9 mouse cellular contexts compared by ENCODE assay signal in genomic region chr2:128745879-128746620, GRCm38 (mm10). TPM values are rescaled to one million over a fixed set of nuclear protein-coding genes. Genes with fewer than 3 reads are reported as not detected.
DNase-seq lines count a peak whose midpoint lies in the region; ATAC-seq lines count a peak whose summit lies in the region.
"Had no signal": no experiment of that assay in that cellular context is flagged by ENCODE, and none has a peak within 500 bp of the region (broad histone marks: within the 10 kb centered on the region; RNA-seq: fewer than 3 reads in every experiment).

No protein-coding gene starts in this region.

- no peak for ATAC-seq in hindbrain, embryonic 16.5 days
- no peak for ATAC-seq in hindbrain, embryonic 13.5 days (ENCODE audit: low FRiP score)
- no peak for ATAC-seq in midbrain, embryonic 13.5 days
- no peak for ATAC-seq in midbrain, embryonic 15.5 days (replicated peaks)
- peak; percentile 60 for ATAC-seq in intestine, embryonic 15.5 days
- no peak for ATAC-seq in neural tube, embryonic 15.5 days (ENCODE audit: low FRiP score)

- no peak overlapping the region for H3K4me3 ChIP-seq in hindbrain, embryonic 16.5 days (ENCODE audit: low read length)
- H3K4me3 ChIP-seq in hindbrain, embryonic 13.5 days = no peak overlapping the region
- H3K4me3 ChIP-seq in midbrain, embryonic 13.5 days (replicated peaks) = no peak overlapping the region
- no peak overlapping the region for H3K4me3 ChIP-seq in midbrain, embryonic 15.5 days
- no peak overlapping the region for H3K4me3 ChIP-seq in intestine, embryonic 15.5 days (replicated peaks)
- H3K4me3 ChIP-seq in neural tube, embryonic 15.5 days (replicated peaks) = no peak overlapping the region

- H3K27ac ChIP-seq in hindbrain, embryonic 16.5 days (ENCODE audit: low read depth, low read length) = peak overlapping the region; percentile 36; the same call in 1 of the 2 replicates
- H3K27ac ChIP-seq in hindbrain, embryonic 13.5 days = no peak overlapping the region
- no peak overlapping the region for H3K27ac ChIP-seq in midbrain, embryonic 13.5 days
- H3K27ac ChIP-seq in midbrain, embryonic 15.5 days = no peak overlapping the region
- H3K27ac ChIP-seq in intestine, embryonic 15.5 days = peak overlapping the region; percentile 59
- H3K27ac ChIP-seq in neural tube, embryonic 15.5 days (replicated peaks) = peak overlapping the region; percentile 45; the same call in 1 of the 2 replicates

- no peak for DNase-seq in adrenal gland, postnatal 25 days
- DNase-seq in spleen, postnatal 4 days (ENCODE audit: low spot score in 2 of 2) = no peak

- no peak overlapping the region; the same call in 1 of the 2 replicates for H3K9ac ChIP-seq in hindbrain, embryonic 16.5 days (ENCODE audit: low read depth, low read length)
- no peak overlapping the region for H3K9ac ChIP-seq in hindbrain, embryonic 13.5 days
- H3K9ac ChIP-seq in midbrain, embryonic 13.5 days (replicated peaks) = 0 out of 2 replicates have a peak overlapping the region, but pooled peaks have one; percentile 12
- H3K9ac ChIP-seq in midbrain, embryonic 15.5 days = no peak overlapping the region
- no peak overlapping the region for H3K9ac ChIP-seq in intestine, embryonic 15.5 days
- H3K9ac ChIP-seq in neural tube, embryonic 15.5 days (replicated peaks) = no peak overlapping the region

- WGBS in hindbrain, embryonic 16.5 days = 70% methylated on average over 12 of the region's 12 CpGs
- WGBS in hindbrain, embryonic 13.5 days = 77% methylated on average over 12 of the region's 12 CpGs
- 67% methylated on average over 12 of the region's 12 CpGs for WGBS in midbrain, embryonic 13.5 days
- WGBS in midbrain, embryonic 15.5 days = 64% methylated on average over 12 of the region's 12 CpGs
- WGBS in intestine, embryonic 15.5 days = 49% methylated on average over 12 of the region's 12 CpGs
- WGBS in neural tube, embryonic 15.5 days = 66% methylated on average over 12 of the region's 12 CpGs

- no peaks in the 10 kb centered on the region for H3K36me3 ChIP-seq in hindbrain, embryonic 16.5 days (ENCODE audit: control insufficient read depth, insufficient read depth, low read length)
- no peaks in the 10 kb centered on the region for H3K36me3 ChIP-seq in hindbrain, embryonic 13.5 days
- no peaks in the 10 kb centered on the region for H3K36me3 ChIP-seq in midbrain, embryonic 13.5 days
- H3K36me3 ChIP-seq in midbrain, embryonic 15.5 days (replicated peaks) = no peaks in the 10 kb centered on the region
- H3K36me3 ChIP-seq in intestine, embryonic 15.5 days = no peaks in the 10 kb centered on the region
- no peaks in the 10 kb centered on the region for H3K36me3 ChIP-seq in neural tube, embryonic 15.5 days

- no peaks in the 10 kb centered on the region for H3K9me3 ChIP-seq in hindbrain, embryonic 16.5 days (ENCODE audit: control insufficient read depth, low read length)
- H3K9me3 ChIP-seq in hindbrain, embryonic 13.5 days = no peaks in the 10 kb centered on the region
- no peaks in the 10 kb centered on the region for H3K9me3 ChIP-seq in midbrain, embryonic 13.5 days
- no peaks in the 10 kb centered on the region for H3K9me3 ChIP-seq in midbrain, embryonic 15.5 days
- H3K9me3 ChIP-seq in intestine, embryonic 15.5 days = no peaks in the 10 kb centered on the region
- no peaks in the 10 kb centered on the region for H3K9me3 ChIP-seq in neural tube, embryonic 15.5 days (replicated peaks)

- H3K27me3 ChIP-seq in hindbrain, embryonic 16.5 days (replicated peaks; ENCODE audit: control insufficient read depth, insufficient read depth, low read length) = no peaks in the 10 kb centered on the region
- H3K27me3 ChIP-seq in hindbrain, embryonic 13.5 days = no peaks in the 10 kb centered on the region
- H3K27me3 ChIP-seq in midbrain, embryonic 13.5 days = no peaks in the 10 kb centered on the region
- H3K27me3 ChIP-seq in midbrain, embryonic 15.5 days (replicated peaks) = no peaks in the 10 kb centered on the region
- no peaks in the 10 kb centered on the region for H3K27me3 ChIP-seq in intestine, embryonic 15.5 days (replicated peaks)
- H3K27me3 ChIP-seq in neural tube, embryonic 15.5 days (replicated peaks) = no peaks in the 10 kb centered on the region

- no peak overlapping the region for H3K4me2 ChIP-seq in hindbrain, embryonic 16.5 days (ENCODE audit: low read length)
- H3K4me2 ChIP-seq in hindbrain, embryonic 13.5 days = no peak overlapping the region
- H3K4me2 ChIP-seq in midbrain, embryonic 13.5 days (replicated peaks) = no peak overlapping the region
- H3K4me2 ChIP-seq in midbrain, embryonic 15.5 days = no peak overlapping the region
- H3K4me2 ChIP-seq in intestine, embryonic 15.5 days (replicated peaks) = no peak overlapping the region
- no peak overlapping the region for H3K4me2 ChIP-seq in neural tube, embryonic 15.5 days

- H3K4me1 ChIP-seq in hindbrain, embryonic 16.5 days (ENCODE audit: control insufficient read depth, insufficient read depth, low read depth, low read length) = no peaks in the 10 kb centered on the region
- H3K4me1 ChIP-seq in hindbrain, embryonic 13.5 days (replicated peaks) = no peaks in the 10 kb centered on the region
- H3K4me1 ChIP-seq in midbrain, embryonic 13.5 days (replicated peaks) = no peaks in the 10 kb centered on the region
- no peaks in the 10 kb centered on the region for H3K4me1 ChIP-seq in midbrain, embryonic 15.5 days
- peaks cover 16% of the 10 kb centered on the region for H3K4me1 ChIP-seq in intestine, embryonic 15.5 days (replicated peaks)
- peaks cover 4% of the 10 kb centered on the region; the same call in 1 of the 2 replicates for H3K4me1 ChIP-seq in neural tube, embryonic 15.5 days

RNA-seq across cellular contexts. Expression of gene Mertk, which starts 47.3 kb away (rescaled TPM):
- polyA plus RNA-seq in hindbrain, embryonic 16.5 days (2015; fragmentation: Nextera tagmentation; extraction: Ambion mirVana) = 2.8 and 3.4 TPM in 2 replicates
- polyA plus RNA-seq in hindbrain, embryonic 13.5 days (2015; fragmentation: Nextera tagmentation; extraction: Ambion mirVana) = 2.0 and 2.1 TPM in 2 replicates
- polyA plus RNA-seq in midbrain, embryonic 13.5 days (2015; fragmentation: Nextera tagmentation; extraction: Ambion mirVana) = 1.4 and 1.6 TPM in 2 replicates
- 1.5 and 1.8 TPM in 2 replicates for polyA plus RNA-seq in midbrain, embryonic 15.5 days (2015; fragmentation: Nextera tagmentation; extraction: Ambion mirVana)
- 9.4 and 10.1 TPM in 2 replicates for polyA plus RNA-seq in intestine, embryonic 15.5 days (2015; fragmentation: Nextera tagmentation; extraction: Ambion mirVana)
- polyA plus RNA-seq in neural tube, embryonic 15.5 days (2015; fragmentation: Nextera tagmentation; extraction: Ambion mirVana) = 2.2 and 3.1 TPM in 2 replicates
- total RNA-seq in adrenal gland, postnatal 25 days (2021) = 6.6 and 9.9 TPM in 2 replicates
- total RNA-seq: megakaryocyte-erythroid progenitor cell, adult 5-6 weeks had no signal

RNA-seq across cellular contexts. Expression of gene Anapc1, which starts 58.9 kb away (rescaled TPM):
- polyA plus RNA-seq in hindbrain, embryonic 16.5 days (2015; fragmentation: Nextera tagmentation; extraction: Ambion mirVana) = 36.6 and 40.7 TPM in 2 replicates
- polyA plus RNA-seq in hindbrain, embryonic 13.5 days (2015; fragmentation: Nextera tagmentation; extraction: Ambion mirVana) = 44.3 and 45.4 TPM in 2 replicates
- polyA plus RNA-seq in midbrain, embryonic 13.5 days (2015; fragmentation: Nextera tagmentation; extraction: Ambion mirVana) = 55.2 and 57.9 TPM in 2 replicates
- 50.8 and 52.8 TPM in 2 replicates for polyA plus RNA-seq in midbrain, embryonic 15.5 days (2015; fragmentation: Nextera tagmentation; extraction: Ambion mirVana)
- 53.3 and 53.5 TPM in 2 replicates for polyA plus RNA-seq in intestine, embryonic 15.5 days (2015; fragmentation: Nextera tagmentation; extraction: Ambion mirVana)
- 34.2 and 40.9 TPM in 2 replicates for polyA plus RNA-seq in neural tube, embryonic 15.5 days (2015; fragmentation: Nextera tagmentation; extraction: Ambion mirVana)
- total RNA-seq in adrenal gland, postnatal 25 days (2021) = 82.1 and 86.1 TPM in 2 replicates

Comparison
In these comparisons a context has a peak if more than half of its experiments do, and no peak if none do; other contexts are left out.
1. H3K27ac ChIP-seq: peak in hindbrain, embryonic 16.5 days (single experiment), intestine, embryonic 15.5 days (single experiment) and neural tube, embryonic 15.5 days (single experiment); none in hindbrain, embryonic 13.5 days (single experiment), midbrain, embryonic 13.5 days (single experiment) and midbrain, embryonic 15.5 days (single experiment).